Mouse (Mus musculus) C2C12 (cell line): ENCODE measurements at regions not wholly inside any gene's neighbourhood (a gene's known extent, or its start where the extent isn't known, plus 50 kb on each side); places are given as distances from the start of the nearest gene placed in this dataset.

Experiments
- H3K27me3 ChIP-seq: one replicate; pipeline ENCODE4 v1.6.1; 2011; ENCODE audit not compliant: control insufficient read depth, insufficient read depth, insufficient read length
- H3K36me3 ChIP-seq: one replicate; pipeline ENCODE4 v1.6.1; 2011; ENCODE audit not compliant: control insufficient read depth, insufficient read depth
- H3K4me3 ChIP-seq: one replicate; pipeline ENCODE4 v1.5.1; 2011; ENCODE audit warnings: mild to moderate bottlenecking, control low read depth; ENCODE audit not compliant: poor library complexity, insufficient read depth, severe bottlenecking
- H3K79me2 ChIP-seq: one replicate; pipeline ENCODE4 v1.6.1; 2011; ENCODE audit not compliant: control insufficient read depth, insufficient read depth
- H3K79me3 ChIP-seq: one replicate; pipeline ENCODE4 v1.6.1; 2011; ENCODE audit warnings: low read depth, control low read depth
- H3ac ChIP-seq: one replicate; pipeline ENCODE3; 2011; ENCODE audit warnings: low read depth; ENCODE audit not compliant: control insufficient read depth, insufficient read length
- CEBPB ChIP-seq: IDR thresholded peaks from one replicate; pipeline ENCODE4 v1.6.1; 2011; ENCODE audit warnings: low read depth, mild to moderate bottlenecking, control low read depth, moderate library complexity
- CTCF ChIP-seq: IDR thresholded peaks from one replicate; pipeline ENCODE4 v1.5.1; 2011; ENCODE audit not compliant: control insufficient read depth, insufficient read depth, insufficient read length
- FOSL1 ChIP-seq: IDR thresholded peaks from one replicate; pipeline ENCODE4 v1.8.0; 2011; ENCODE audit warnings: mild to moderate bottlenecking, low read length; ENCODE audit not compliant: poor library complexity, insufficient read depth, severe bottlenecking
- MAX ChIP-seq: IDR thresholded peaks from one replicate; pipeline ENCODE4 v1.6.1; 2011; ENCODE audit warnings: mild to moderate bottlenecking, control low read depth
- MYOD1 ChIP-seq: IDR thresholded peaks from one replicate; pipeline ENCODE4 v1.6.1; 2011; ENCODE audit warnings: low read depth; ENCODE audit not compliant: control insufficient read depth, insufficient read length
- MYOG ChIP-seq: IDR thresholded peaks from one replicate; pipeline ENCODE4 v1.6.1; 2011; ENCODE audit not compliant: control insufficient read depth, insufficient read length; ENCODE audit errors: extremely low read depth
- USF1 ChIP-seq: IDR thresholded peaks from one replicate; pipeline ENCODE4 v1.6.1; 2011; ENCODE audit warnings: low read depth, mild to moderate bottlenecking, control low read depth, moderate library complexity

DNA sequence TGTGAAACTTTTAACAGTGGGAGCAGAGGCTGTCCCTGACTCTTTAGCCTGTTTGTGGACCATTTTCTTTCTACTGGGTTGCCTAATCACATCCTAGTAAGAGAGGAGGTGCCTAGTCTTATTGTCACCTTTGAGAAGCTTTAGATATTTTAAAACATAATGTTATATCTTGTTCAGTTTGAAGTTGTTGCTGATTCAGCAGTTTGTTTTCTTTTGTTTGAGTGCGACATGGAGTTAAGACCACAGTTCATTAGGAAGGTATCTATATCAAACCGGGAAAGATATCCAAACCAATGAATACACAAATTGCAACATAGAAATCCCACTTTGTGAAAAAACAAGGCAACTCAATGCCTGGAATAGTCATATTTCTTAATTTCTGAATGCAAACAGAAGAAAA is 359.5 kb upstream of the 2610001J05Rik start:
- H3K79me2 ChIP-seq = no peaks in the 10 kb centered on the region
- H3K4me3 ChIP-seq = no peak overlapping the region
- H3ac ChIP-seq = no peak overlapping the region
- H3K27me3 ChIP-seq = no peaks in the 10 kb centered on the region
- H3K36me3 ChIP-seq = no peaks in the 10 kb centered on the region
- TF ChIP-seq MAX = no peak
- TF ChIP-seq FOSL1 = no peak
- TF ChIP-seq CEBPB = no peak
- TF ChIP-seq MYOG = no peak
- no peak for TF ChIP-seq USF1
- no peak for TF ChIP-seq MYOD1
- TF ChIP-seq CTCF = no peak
- no peaks in the 10 kb centered on the region for H3K79me3 ChIP-seq

DNA sequence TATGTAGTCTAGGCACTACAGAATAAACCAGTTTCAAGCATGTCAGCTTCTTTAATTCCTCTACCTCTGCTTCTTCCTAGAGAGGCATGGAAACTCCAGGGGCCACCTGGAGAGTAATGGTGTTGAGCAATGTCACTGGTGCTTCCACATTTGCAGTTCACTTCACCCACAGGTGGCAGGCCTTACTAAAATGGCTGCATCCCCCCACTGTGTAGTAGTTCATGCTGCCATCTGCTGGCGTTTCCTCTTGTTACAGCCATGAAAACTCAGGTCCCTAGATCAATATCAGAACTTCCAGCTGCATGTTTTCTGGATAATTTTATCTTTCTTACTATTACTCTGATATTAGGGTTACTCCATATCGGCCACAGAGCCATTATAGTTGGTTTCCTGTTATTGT is 336.2 kb upstream of the 2610001J05Rik start:
- Histone ChIP-seq H3K79me2 (no peaks in the 10 kb centered on the region), H3K79me3 (no peaks in the 10 kb centered on the region), H3K27me3 (no peaks in the 10 kb centered on the region), H3ac (no peak overlapping the region), H3K4me3 (no peak overlapping the region), H3K36me3 (no peaks in the 10 kb centered on the region)
- TF ChIP-seq FOSL1 = no peak
- peak; percentile 35 for TF ChIP-seq CTCF

DNA sequence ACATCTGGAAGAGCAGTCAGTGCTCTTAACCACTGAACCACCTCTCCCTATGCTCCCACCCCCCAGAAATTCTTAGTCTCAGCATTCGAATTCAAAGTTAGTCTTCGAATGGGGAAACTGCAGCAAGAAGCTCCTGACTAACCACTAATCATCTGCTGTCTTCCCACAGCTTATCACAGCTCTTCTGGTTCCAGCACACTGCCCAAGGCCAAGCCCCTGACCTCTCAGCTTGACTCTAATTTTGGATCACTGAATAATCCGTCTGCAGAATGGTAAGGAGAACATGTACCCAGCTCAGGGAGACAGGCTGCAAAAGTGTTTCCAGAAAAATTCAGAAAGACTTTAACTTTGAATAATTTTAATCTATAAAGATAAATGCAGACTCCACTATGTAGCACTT is 325.8 kb upstream of the 2610001J05Rik start:
- Histone ChIP-seq H3K79me2 (no peaks in the 10 kb centered on the region), H3ac (no peak overlapping the region), H3K27me3 (no peaks in the 10 kb centered on the region), H3K36me3 (no peaks in the 10 kb centered on the region), H3K4me3 (no peak overlapping the region), H3K79me3 (no peaks in the 10 kb centered on the region)
- TF ChIP-seq MYOD1 (no peak), FOSL1 (no peak), CEBPB (no peak), USF1 (no peak), CTCF (no peak), MYOG (no peak), MAX (no peak)

- Histone ChIP-seq H3K36me3 (no peaks in the 10 kb centered on the region), H3ac (no peak overlapping the region), H3K4me3 (no peak overlapping the region), H3K79me2 (no peaks in the 10 kb centered on the region), H3K79me3 (no peaks in the 10 kb centered on the region), H3K27me3 (no peaks in the 10 kb centered on the region)
- TF ChIP-seq CTCF (no peak), FOSL1 (no peak), USF1 (no peak), MYOD1 (no peak), CEBPB (no peak), MYOG (no peak), MAX (no peak)
Measured at GRCm38 (mm10) chr6:14195351-14195750, 324.0 kb upstream of the 2610001J05Rik start.

- no peaks in the 10 kb centered on the region for H3K79me2 ChIP-seq
- H3K79me3 ChIP-seq = no peaks in the 10 kb centered on the region
- no peak overlapping the region for H3K4me3 ChIP-seq
- no peak for TF ChIP-seq USF1
- TF ChIP-seq MYOG = no peak
- TF ChIP-seq MAX = no peak
- no peak for TF ChIP-seq CEBPB
- no peak for TF ChIP-seq FOSL1
- TF ChIP-seq CTCF = no peak
- TF ChIP-seq MYOD1 = no peak
- no peaks in the 10 kb centered on the region for H3K36me3 ChIP-seq
- no peak overlapping the region for H3ac ChIP-seq
- H3K27me3 ChIP-seq = no peaks in the 10 kb centered on the region
Measured at GRCm38 (mm10) chr6:14191387-14192023, 320.2 kb upstream of the 2610001J05Rik start.

DNA sequence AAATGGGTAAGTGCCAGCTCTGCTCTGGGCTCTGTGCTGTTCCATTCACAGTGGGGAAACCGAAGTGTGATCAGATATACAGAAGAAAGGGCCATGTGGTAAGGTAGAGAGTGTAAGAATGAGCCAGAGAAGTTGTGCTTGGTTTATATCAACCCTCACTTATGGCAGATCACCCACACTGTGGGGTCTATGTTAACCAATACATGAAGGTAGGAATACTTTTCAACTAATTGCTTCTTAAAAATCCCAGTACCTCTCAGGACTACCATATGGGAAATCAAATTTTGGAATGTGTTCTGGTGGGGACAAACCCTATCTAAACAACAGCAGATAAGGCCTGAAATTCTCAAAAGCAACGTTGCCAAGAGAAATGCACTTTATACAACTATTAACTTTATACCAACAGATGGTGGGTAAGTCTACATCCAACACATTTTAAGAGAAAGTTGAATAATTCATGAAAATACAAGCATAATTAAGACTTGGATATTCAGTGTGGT is 314.7 kb upstream of the 2610001J05Rik start:
- Histone ChIP-seq H3K27me3 (no peaks in the 10 kb centered on the region), H3K4me3 (no peak overlapping the region), H3ac (no peak overlapping the region), H3K36me3 (no peaks in the 10 kb centered on the region), H3K79me2 (no peaks in the 10 kb centered on the region), H3K79me3 (no peaks in the 10 kb centered on the region)
- no peak for TF ChIP-seq MYOD1
- no peak for TF ChIP-seq MYOG
- no peak for TF ChIP-seq MAX
- no peak for TF ChIP-seq CEBPB
- no peak for TF ChIP-seq USF1
- TF ChIP-seq FOSL1 = no peak
- TF ChIP-seq CTCF = no peak
